Mouse (Mus musculus) left cerebral cortex, adult 2 months (tissue): ENCODE results near the gene Tnnt3. TPM values are rescaled to one million over a fixed set of nuclear protein-coding genes. Genes with fewer than 3 reads are reported as not detected.

Experiments used
- DNase-seq, 2 experiments: peaks; one replicate each; pipeline ENCODE4 v3.0.0; 2021 to 2022; ENCODE audit warnings: low spot score in 2 of 2, mixed read lengths in 1 of 2; ENCODE audit errors: extremely low spot score in 1 of 2
- H3K27ac ChIP-seq: fragments of 200-600 bp; 2 replicates; pipeline ENCODE4 v1.8.1; 2022
- H3K4me3 ChIP-seq: fragments of 200-600 bp; 2 replicates; pipeline ENCODE4 v1.8.1; 2022
- CTCF ChIP-seq: fragments of 200-600 bp; IDR thresholded peaks from 2 replicates; pipeline ENCODE4 v1.8.1; 2022; ENCODE audit warnings: antibody characterized with exemption, mild to moderate bottlenecking, moderate library complexity
- intact Hi-C: fragments of 180-260 bp; cut with DNase I; formaldehyde crosslinking; loops from one replicate; pipeline ENCODE4 v1.15.1; 2025
- total RNA-seq, 2 experiments: library from RNA; stranded (reverse); gene quantifications; 2 replicates each; pipeline ENCODE4 v1.2.3; 2021

Tnnt3 gene
- total RNA-seq, 2 experiments from 2014 or later: not detected

GRCm38 (mm10) chr7:142496158-142496557, 2.5 kb upstream of the Tnnt3 start:
- Histone ChIP-seq H3K4me3 (no peak overlapping the region), H3K27ac (no peak overlapping the region)
- DNase-seq: no peak
- no peak for TF ChIP-seq CTCF
- intact Hi-C loops: loop anchor here (5.0 kb wide), 1 partner anchor 164 kb away; no protein-coding TSS in a partner anchor

- peak; percentile 31 for TF ChIP-seq CTCF
- intact Hi-C loops: loop anchor here (1.0 to 5.0 kb wide), 2 partner anchors 54 to 164 kb away; no protein-coding TSS in a partner anchor
- Histone ChIP-seq H3K4me3 (no peak overlapping the region), H3K27ac (no peak overlapping the region)
- no peak for DNase-seq
Measured at GRCm38 (mm10) chr7:142496800-142497199, 1.8 kb upstream of the Tnnt3 start.

GRCm38 (mm10) chr7:142497775-142498174, 861 bp upstream of the Tnnt3 start:
- peak in 1 of 2 experiments; percentile 19 for DNase-seq
- peak; percentile 53 for TF ChIP-seq CTCF
- Histone ChIP-seq H3K27ac (no peak overlapping the region), H3K4me3 (no peak overlapping the region)
- intact Hi-C loops: loop anchor here (1.0 to 5.0 kb wide), 2 partner anchors 55 to 165 kb away; no protein-coding TSS in a partner anchor

GRCm38 (mm10) chr7:142499010-142499721, 530 bp downstream of the Tnnt3 start:
- no peak for DNase-seq
- H3K27ac ChIP-seq: no peak overlapping the region
- TF ChIP-seq CTCF: no peak
- no peak overlapping the region for H3K4me3 ChIP-seq
- intact Hi-C loops: loop anchor here (5.0 kb wide), 1 partner anchor 167 kb away; no protein-coding TSS in a partner anchor

GRCm38 (mm10) chr7:142500032-142500431, 1.4 kb downstream of the Tnnt3 start:
- intact Hi-C loops: no loop called here
- Histone ChIP-seq H3K27ac (no peak overlapping the region), H3K4me3 (no peak overlapping the region)
- no peak for DNase-seq
- no peak for TF ChIP-seq CTCF

GRCm38 (mm10) chr7:142503206-142503605, 4.6 kb downstream of the Tnnt3 start:
- intact Hi-C loops: no loop called here
- no peak overlapping the region for H3K27ac ChIP-seq
- H3K4me3 ChIP-seq: no peak overlapping the region
- no peak for TF ChIP-seq CTCF
- no peak for DNase-seq

GRCm38 (mm10) chr7:142505942-142506341, 7.3 kb downstream of the Tnnt3 start:
- H3K4me3 ChIP-seq: no peak overlapping the region
- no peak for TF ChIP-seq CTCF
- H3K27ac ChIP-seq: no peak overlapping the region
- no peak for DNase-seq
- intact Hi-C loops: no loop called here

- no peak for TF ChIP-seq CTCF
- intact Hi-C loops: no loop called here
- DNase-seq: no peak
- H3K4me3 ChIP-seq: no peak overlapping the region
- H3K27ac ChIP-seq: no peak overlapping the region
Measured at GRCm38 (mm10) chr7:142506501-142506900, 7.9 kb downstream of the Tnnt3 start.

- Histone ChIP-seq H3K4me3 (no peak overlapping the region), H3K27ac (no peak overlapping the region)
- DNase-seq: no peak
- no peak for TF ChIP-seq CTCF
- intact Hi-C loops: no loop called here
Measured at GRCm38 (mm10) chr7:142507453-142507852, 8.8 kb downstream of the Tnnt3 start.

GRCm38 (mm10) chr7:142509518-142509917, 10.9 kb downstream of the Tnnt3 start:
- no peak overlapping the region for H3K27ac ChIP-seq
- DNase-seq: no peak
- H3K4me3 ChIP-seq: no peak overlapping the region
- intact Hi-C loops: no loop called here
- no peak for TF ChIP-seq CTCF

- DNase-seq: no peak
- TF ChIP-seq CTCF: no peak
- no peak overlapping the region for H3K4me3 ChIP-seq
- H3K27ac ChIP-seq: no peak overlapping the region
- intact Hi-C loops: no loop called here
Measured at GRCm38 (mm10) chr7:142510021-142510777, 11.6 kb downstream of the Tnnt3 start.

GRCm38 (mm10) chr7:142514048-142514447, 15.4 kb downstream of the Tnnt3 start:
- Histone ChIP-seq H3K27ac (no peak overlapping the region), H3K4me3 (no peak overlapping the region)
- no peak for TF ChIP-seq CTCF
- DNase-seq: no peak
- intact Hi-C loops: no loop called here
